Mouse (Mus musculus) effector memory CD4-positive, alpha-beta T cell, adult 5 months (primary cell): ENCODE results near the gene Olfr419. TPM values are rescaled to one million over a fixed set of nuclear protein-coding genes. Genes with fewer than 3 reads are reported as not detected.

Experiments
- polyA plus RNA-seq: library from polyadenylated mRNA; unstranded; fragments of 100-300 nt; shearing (Covaris generic); gene quantifications from one replicate; pipeline ENCODE4 v1.2.1, GENCODE M21; 2017

Gene Olfr419
- polyA plus RNA-seq, result not detected

DNA sequence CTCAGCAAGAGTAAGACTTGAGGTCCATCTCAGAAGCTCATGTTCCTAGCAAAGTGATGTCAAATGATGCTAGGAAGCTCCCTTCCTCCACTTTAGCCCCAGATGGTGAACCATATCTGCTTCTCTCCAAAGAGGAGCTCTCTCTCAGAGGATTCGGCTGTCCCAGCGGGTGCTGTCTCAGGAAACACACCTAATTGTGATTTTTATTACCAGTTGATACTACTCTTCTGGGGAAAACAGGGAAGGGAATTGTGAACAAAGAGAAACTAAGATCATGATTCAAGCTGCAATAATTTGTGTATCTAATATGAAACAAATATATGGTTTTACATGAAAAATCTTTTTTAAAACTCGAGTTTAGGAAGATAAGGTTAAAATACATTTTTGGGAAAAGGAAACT lies at the start of gene Olfr419:
Gene Olfr419 (minus strand): TSS at position 101 of the 400 bp plus-strand sequence.

Other genes with a start within 250 kb of the Olfr419 start
- gene Ifi205, start 220.3 kb downstream of the Olfr419 start, polyA plus RNA-seq, result 0.16 TPM
- gene Olfr433, start 211.4 kb downstream of the Olfr419 start, polyA plus RNA-seq, result not detected
- gene Olfr432, start 202.9 kb downstream of the Olfr419 start, polyA plus RNA-seq, result 0.41 TPM
- gene Olfr430, start 185.5 kb downstream of the Olfr419 start, polyA plus RNA-seq, result not detected
- not detected for gene Olfr429, start 167.7 kb downstream of the Olfr419 start, polyA plus RNA-seq
- not detected for gene Olfr427, start 155.2 kb downstream of the Olfr419 start, polyA plus RNA-seq
- gene Olfr231, start 130.9 kb downstream of the Olfr419 start, polyA plus RNA-seq, result not detected
- gene Olfr424, start 120.5 kb downstream of the Olfr419 start, polyA plus RNA-seq, result not detected
- gene Olfr420, start 96.4 kb downstream of the Olfr419 start, polyA plus RNA-seq, result not detected
- 0.05 TPM for gene Spta1, start 79.3 kb downstream of the Olfr419 start, polyA plus RNA-seq
- gene Mptx1, start 78.5 kb upstream of the Olfr419 start, polyA plus RNA-seq, result not detected
- not detected for gene Olfr417, start 113.1 kb upstream of the Olfr419 start, polyA plus RNA-seq
- gene Olfr248, start 139.0 kb upstream of the Olfr419 start, polyA plus RNA-seq, result not detected
- not detected for gene Olfr414, start 172.0 kb upstream of the Olfr419 start, polyA plus RNA-seq
- 0.19 TPM for gene Olfr220, start 190.0 kb upstream of the Olfr419 start, polyA plus RNA-seq
- not detected for gene Fmn2, start 249.8 kb upstream of the Olfr419 start, polyA plus RNA-seq